Mouse (Mus musculus) stomach, postnatal 0 days (tissue): Measurements from ENCODE around the gene Gm13691.
"Not testable (repeated sequence)": the region's sequence is repeated elsewhere in the genome, so short reads cannot be mapped to it uniquely, and the experiment has no call there.

Experiments used
- CTCF ChIP-seq: IDR thresholded peaks from 2 replicates; pipeline ENCODE4 v1.5.1; 2016; ENCODE audit warnings: antibody characterized with exemption, low read depth, mild to moderate bottlenecking, moderate library complexity
- EP300 ChIP-seq: optimal IDR thresholded peaks from 2 replicates; pipeline ENCODE3; 2016; ENCODE audit warnings: antibody characterized with exemption

DNA sequence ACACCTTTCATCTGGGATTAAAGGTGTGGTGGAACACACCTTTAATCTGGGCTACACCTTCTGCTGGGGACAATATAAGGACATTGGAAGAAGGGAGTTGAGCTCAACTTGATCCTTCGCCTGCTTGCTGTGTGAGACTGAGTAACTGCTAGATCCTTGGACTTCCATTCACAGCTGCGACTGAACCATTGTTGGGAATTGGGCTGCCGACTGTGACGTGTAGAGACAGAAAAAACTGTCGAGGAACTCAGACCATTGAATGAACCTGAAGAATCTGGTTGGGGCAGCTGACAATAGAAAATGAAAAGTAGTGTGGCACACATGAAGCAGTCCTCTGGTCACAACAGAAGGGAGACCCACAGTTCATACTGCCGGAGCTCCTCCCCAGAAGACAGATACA, 11.7 kb upstream of the Gm13691 start, which contains the start of gene Gm13694:
- not testable (repeated sequence) for TF ChIP-seq CTCF, EP300
